Mouse (Mus musculus): ENCODE measurements around the gene Lce3f. TPM values are rescaled to one million over a fixed set of nuclear protein-coding genes. Genes with fewer than 3 reads are reported as not detected.

Gene Lce3f
- polyA plus RNA-seq, 1 experiment = not detected

- no peaks in the 10 kb centered on the region for H3K4me1 ChIP-seq (ENCODE audit: control insufficient read depth, insufficient read depth, low read length)
- H3K27ac ChIP-seq (ENCODE audit: control insufficient read depth, insufficient read depth, low read depth, low read length, poor library complexity) = no peak overlapping the region
- TF ChIP-seq POLR2A (IDR thresholded peaks at IDR 0.05; ENCODE audit: borderline replicate concordance, control insufficient read depth, low read depth, low read length) (no peak), CTCF (IDR thresholded peaks at IDR 0.05; ENCODE audit: control insufficient read depth, insufficient read depth, low read length) (no peak)
- H3K4me3 ChIP-seq (replicated peaks; ENCODE audit: control insufficient read depth, low read depth, low read length) = no peak overlapping the region
- WGBS = 43% methylated on average over 5 of the region's 5 CpGs
These were observed 22.8 kb downstream of the Lce3f start for GRCm38 (mm10) chr3:93014871-93015270.

- 52% methylated on average over 4 of the region's 4 CpGs for WGBS
These were observed 23.6 kb downstream of the Lce3f start, which contains the start of gene Crct1 for GRCm38 (mm10) chr3:93015460-93016104. TSS of gene Crct1 (minus strand) at chr3:93015687.

GRCm38 (mm10) chr3:93018960-93019359, 26.9 kb downstream of the Lce3f start, which contains the start of gene Lce1m:
TSS of gene Lce1m (minus strand) at chr3:93019060.
- 76% methylated on average over 2 of the region's 2 CpGs for WGBS
- no peak within 1 kb of the TSS for H3K4me3 ChIP-seq (replicated peaks; ENCODE audit: control insufficient read depth, low read depth, low read length)
- no peaks in the 10 kb centered on the region for H3K4me1 ChIP-seq (ENCODE audit: control insufficient read depth, insufficient read depth, low read length)
- no peak within 1 kb of the TSS for H3K27ac ChIP-seq (ENCODE audit: control insufficient read depth, insufficient read depth, low read depth, low read length, poor library complexity)
- TF ChIP-seq POLR2A (IDR thresholded peaks at IDR 0.05; ENCODE audit: borderline replicate concordance, control insufficient read depth, low read depth, low read length) (no peak), CTCF (IDR thresholded peaks at IDR 0.05; ENCODE audit: control insufficient read depth, insufficient read depth, low read length) (no peak)

More at GRCm38 (mm10) chr3:93015460-93016104, 23.6 kb downstream of the Lce3f start, which contains the start of gene Crct1:
- no peaks in the 10 kb centered on the region for H3K4me1 ChIP-seq (ENCODE audit: control insufficient read depth, insufficient read depth, low read length)
- no peak within 1 kb of the TSS for H3K4me3 ChIP-seq (replicated peaks; ENCODE audit: control insufficient read depth, low read depth, low read length)
- H3K27ac ChIP-seq (ENCODE audit: control insufficient read depth, insufficient read depth, low read depth, low read length, poor library complexity) = no peak within 1 kb of the TSS
- TF ChIP-seq POLR2A (IDR thresholded peaks at IDR 0.05; ENCODE audit: borderline replicate concordance, control insufficient read depth, low read depth, low read length) (no peak), CTCF (IDR thresholded peaks at IDR 0.05; ENCODE audit: control insufficient read depth, insufficient read depth, low read length) (no peak)

GRCm38 (mm10) chr3:93021171-93021570, 29.1 kb downstream of the Lce3f start:
- Histone ChIP-seq H3K4me1 (ENCODE audit: control insufficient read depth, insufficient read depth, low read length) (no peaks in the 10 kb centered on the region), H3K27ac (ENCODE audit: control insufficient read depth, insufficient read depth, low read depth, low read length, poor library complexity) (no peak overlapping the region), H3K4me3 (replicated peaks; ENCODE audit: control insufficient read depth, low read depth, low read length) (no peak overlapping the region)
- WGBS = 84% methylated on average over 1 of the region's 1 CpGs
- no peak for TF ChIP-seq POLR2A (IDR thresholded peaks at IDR 0.05; ENCODE audit: borderline replicate concordance, control insufficient read depth, low read depth, low read length)
- TF ChIP-seq CTCF (IDR thresholded peaks at IDR 0.05; ENCODE audit: control insufficient read depth, insufficient read depth, low read length) = no peak

DNA sequence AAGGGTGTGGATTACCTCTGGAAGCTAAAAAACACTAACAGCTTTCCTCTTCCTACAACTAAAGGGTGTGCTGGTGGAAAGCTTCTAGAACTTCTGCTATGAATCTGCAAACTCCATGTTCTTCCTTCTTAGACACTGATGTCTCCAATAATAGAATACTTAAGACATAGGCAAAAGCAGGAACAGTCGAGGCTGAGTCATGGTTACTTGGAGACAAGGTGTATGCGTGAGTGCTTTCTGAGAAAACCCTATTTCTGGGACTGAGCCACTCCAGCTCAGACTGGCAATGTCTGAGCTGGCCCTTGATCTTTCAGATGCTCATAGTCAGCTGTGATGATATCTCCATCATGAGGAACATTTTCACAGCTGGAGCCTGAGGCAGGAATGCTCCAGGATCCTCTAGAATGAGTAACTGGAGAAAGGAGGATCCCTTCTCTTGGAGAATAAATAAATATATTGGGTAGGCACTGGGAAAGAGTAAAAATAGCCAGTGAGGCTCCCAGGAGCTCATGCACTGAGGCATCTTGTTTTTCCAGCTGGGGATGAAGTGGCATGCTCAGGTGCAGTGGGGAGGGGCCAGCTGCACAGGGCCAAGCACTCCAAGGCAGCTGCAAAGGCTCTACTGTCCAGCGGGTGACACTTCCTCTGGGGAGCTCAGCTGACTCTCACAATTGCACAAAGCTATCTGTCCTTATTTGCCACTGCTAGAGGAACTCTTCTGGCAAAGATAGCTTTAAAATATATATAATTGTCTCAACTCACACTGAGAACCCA, 31.6 kb downstream of the Lce3f start:
- 62% methylated on average over 3 of the region's 3 CpGs for WGBS
- no peaks in the 10 kb centered on the region for H3K4me1 ChIP-seq (ENCODE audit: control insufficient read depth, insufficient read depth, low read length)
- no peak overlapping the region for H3K4me3 ChIP-seq (replicated peaks; ENCODE audit: control insufficient read depth, low read depth, low read length)
- H3K27ac ChIP-seq (ENCODE audit: control insufficient read depth, insufficient read depth, low read depth, low read length, poor library complexity) = no peak overlapping the region
- TF ChIP-seq CTCF (IDR thresholded peaks at IDR 0.05; ENCODE audit: control insufficient read depth, insufficient read depth, low read length) (no peak), POLR2A (IDR thresholded peaks at IDR 0.05; ENCODE audit: borderline replicate concordance, control insufficient read depth, low read depth, low read length) (no peak)

- Histone ChIP-seq H3K4me1 (ENCODE audit: control insufficient read depth, insufficient read depth, low read length) (no peaks in the 10 kb centered on the region), H3K27ac (ENCODE audit: control insufficient read depth, insufficient read depth, low read depth, low read length, poor library complexity) (no peak overlapping the region), H3K4me3 (replicated peaks; ENCODE audit: control insufficient read depth, low read depth, low read length) (no peak overlapping the region)
- TF ChIP-seq CTCF (IDR thresholded peaks at IDR 0.05; ENCODE audit: control insufficient read depth, insufficient read depth, low read length) = no peak
- TF ChIP-seq POLR2A (IDR thresholded peaks at IDR 0.05; ENCODE audit: borderline replicate concordance, control insufficient read depth, low read depth, low read length) = no peak
- 69% methylated on average over 2 of the region's 2 CpGs for WGBS
These were observed 33.5 kb downstream of the Lce3f start for GRCm38 (mm10) chr3:93025486-93025885.

- TF ChIP-seq CTCF (IDR thresholded peaks at IDR 0.05; ENCODE audit: control insufficient read depth, insufficient read depth, low read length) = no peak
- TF ChIP-seq POLR2A (IDR thresholded peaks at IDR 0.05; ENCODE audit: borderline replicate concordance, control insufficient read depth, low read depth, low read length) = no peak
- WGBS = 47% methylated on average over 5 of the region's 5 CpGs
- H3K4me1 ChIP-seq (ENCODE audit: control insufficient read depth, insufficient read depth, low read length) = no peaks in the 10 kb centered on the region
- no peak overlapping the region for H3K27ac ChIP-seq (ENCODE audit: control insufficient read depth, insufficient read depth, low read depth, low read length, poor library complexity)
- H3K4me3 ChIP-seq (replicated peaks; ENCODE audit: control insufficient read depth, low read depth, low read length) = no peak overlapping the region
These were observed 39.4 kb downstream of the Lce3f start for GRCm38 (mm10) chr3:93031450-93031849.

Other genes starting within 250 kb of the Lce3f start
- not detected in 2 replicates for gene Lce1g, start 239.9 kb upstream of the Lce3f start, polyA plus RNA-seq (2011; ENCODE audit: insufficient read depth, insufficient read length, low replicate concordance, missing spikeins)
- not detected in 2 replicates for gene Lce1h, start 227.2 kb upstream of the Lce3f start, polyA plus RNA-seq (2011; ENCODE audit: insufficient read depth, insufficient read length, low replicate concordance, missing spikeins)
- gene Lce1i, start 213.3 kb upstream of the Lce3f start, polyA plus RNA-seq (2011; ENCODE audit: insufficient read depth, insufficient read length, low replicate concordance, missing spikeins) = not detected in 2 replicates
- gene Lce1j, start 201.7 kb upstream of the Lce3f start, polyA plus RNA-seq (2011; ENCODE audit: insufficient read depth, insufficient read length, low replicate concordance, missing spikeins) = not detected in 2 replicates
- not detected in 2 replicates for gene Lce1k, start 184.3 kb upstream of the Lce3f start, polyA plus RNA-seq (2011; ENCODE audit: insufficient read depth, insufficient read length, low replicate concordance, missing spikeins)
- gene Kprp, start 165.0 kb upstream of the Lce3f start, polyA plus RNA-seq (2011; ENCODE audit: insufficient read depth, insufficient read length, low replicate concordance, missing spikeins) = not detected in 2 replicates
- not detected in 2 replicates for gene Lce1l, start 140.9 kb upstream of the Lce3f start, polyA plus RNA-seq (2011; ENCODE audit: insufficient read depth, insufficient read length, low replicate concordance, missing spikeins)
- not detected in 2 replicates for gene 2310050C09Rik, start 122.0 kb upstream of the Lce3f start, polyA plus RNA-seq (2011; ENCODE audit: insufficient read depth, insufficient read length, low replicate concordance, missing spikeins)
- gene Lce3a, start 66.0 kb upstream of the Lce3f start, polyA plus RNA-seq (2011; ENCODE audit: insufficient read depth, insufficient read length, low replicate concordance, missing spikeins) = not detected in 2 replicates
- gene Lce3b, start 59.2 kb upstream of the Lce3f start, polyA plus RNA-seq (2011; ENCODE audit: insufficient read depth, insufficient read length, low replicate concordance, missing spikeins) = not detected in 2 replicates
- not detected in 2 replicates for gene Lce3c, start 47.7 kb upstream of the Lce3f start, polyA plus RNA-seq (2011; ENCODE audit: insufficient read depth, insufficient read length, low replicate concordance, missing spikeins)
- not detected in 2 replicates for gene Lce3d, start 34.8 kb upstream of the Lce3f start, polyA plus RNA-seq (2011; ENCODE audit: insufficient read depth, insufficient read length, low replicate concordance, missing spikeins)
- not detected in 2 replicates for gene Lce3e, start 25.2 kb upstream of the Lce3f start, polyA plus RNA-seq (2011; ENCODE audit: insufficient read depth, insufficient read length, low replicate concordance, missing spikeins)
- not detected in 2 replicates for gene Crct1, start 23.5 kb downstream of the Lce3f start, polyA plus RNA-seq (2011; ENCODE audit: insufficient read depth, insufficient read length, low replicate concordance, missing spikeins)
- gene Lce1m, start 26.8 kb downstream of the Lce3f start, polyA plus RNA-seq (2011; ENCODE audit: insufficient read depth, insufficient read length, low replicate concordance, missing spikeins) = not detected in 2 replicates
- gene Gm4858, start 76.6 kb downstream of the Lce3f start, polyA plus RNA-seq (2011; ENCODE audit: insufficient read depth, insufficient read length, low replicate concordance, missing spikeins) = not detected in 2 replicates
- not detected in 2 replicates for gene Crnn, start 152.6 kb downstream of the Lce3f start, polyA plus RNA-seq (2011; ENCODE audit: insufficient read depth, insufficient read length, low replicate concordance, missing spikeins)
- not detected in 2 replicates for gene Flg2, start 205.1 kb downstream of the Lce3f start, polyA plus RNA-seq (2011; ENCODE audit: insufficient read depth, insufficient read length, low replicate concordance, missing spikeins)

Data from bone marrow, adult 2 months (tissue).